Mouse (Mus musculus): ENCODE data around the gene Zic1. TPM values are rescaled to one million over a fixed set of nuclear protein-coding genes. Genes with fewer than 3 reads are reported as not detected.

The Zic1 gene
- polyA plus RNA-seq, 1 experiment from 2014 or later, result not detected

- Histone ChIP-seq H3K9me3 (no peaks in the 10 kb centered on the region), H3K36me3 (no peaks in the 10 kb centered on the region), H3K27me3 (replicated peaks) (peaks cover 72% of the 10 kb centered on the region), H3K27ac (no peak within 1 kb of the TSS), H3K4me1 (replicated peaks) (peaks cover 12% of the 10 kb centered on the region; the same call in 1 of the 2 replicates), H3K4me2 (replicated peaks) (peak within 1 kb of the TSS; percentile 52), H3K4me3 (replicated peaks) (peak within 1 kb of the TSS; percentile 30), H3K9ac (no peak within 1 kb of the TSS)
- ATAC-seq, result peak; percentile 58
- WGBS, result under 1% methylated on average over 45 of the region's 45 CpGs
These were observed 3.6 kb downstream of the Zic1 start, which contains the start of gene Zic4 for GRCm38 (mm10) chr9:91361856-91362601. Gene Zic4, plus strand, starts transcription at chr9:91362413.

GRCm38 (mm10) chr9:91361033-91361855 lies 4.4 kb downstream of the Zic1 start:
- Histone ChIP-seq H3K4me3 (replicated peaks) (no peak overlapping the region), H3K4me2 (replicated peaks) (peak overlapping the region; percentile 52), H3K9me3 (no peaks in the 10 kb centered on the region), H3K36me3 (no peaks in the 10 kb centered on the region), H3K9ac (no peak overlapping the region), H3K4me1 (replicated peaks) (peaks cover 12% of the 10 kb centered on the region; the same call in 1 of the 2 replicates), H3K27me3 (replicated peaks) (peaks cover 71% of the 10 kb centered on the region), H3K27ac (no peak overlapping the region)
- WGBS, result under 1% methylated on average over 35 of the region's 35 CpGs
- ATAC-seq, result no peak

GRCm38 (mm10) chr9:91360151-91361032 lies 5.2 kb downstream of the Zic1 start:
- H3K9me3 ChIP-seq, result no peaks in the 10 kb centered on the region
- H3K9ac ChIP-seq, result no peak overlapping the region
- 5% methylated on average over 21 of the region's 21 CpGs for WGBS
- no peaks in the 10 kb centered on the region for H3K36me3 ChIP-seq
- no peak overlapping the region for H3K27ac ChIP-seq
- no peak for ATAC-seq
- H3K4me2 ChIP-seq (replicated peaks), result no peak overlapping the region
- no peak overlapping the region for H3K4me3 ChIP-seq (replicated peaks)
- peaks cover 73% of the 10 kb centered on the region for H3K27me3 ChIP-seq (replicated peaks)
- peaks cover 12% of the 10 kb centered on the region; the same call in 1 of the 2 replicates for H3K4me1 ChIP-seq (replicated peaks)

GRCm38 (mm10) chr9:91358851-91359687 lies 6.5 kb downstream of the Zic1 start:
- Histone ChIP-seq H3K36me3 (no peaks in the 10 kb centered on the region), H3K9me3 (no peaks in the 10 kb centered on the region), H3K27ac (no peak overlapping the region), H3K9ac (no peak overlapping the region), H3K4me3 (replicated peaks) (no peak overlapping the region), H3K4me1 (replicated peaks) (peaks cover 3% of the 10 kb centered on the region; the same call in 1 of the 2 replicates), H3K27me3 (replicated peaks) (peaks cover 74% of the 10 kb centered on the region), H3K4me2 (replicated peaks) (no peak overlapping the region)
- no peak for ATAC-seq
- 9% methylated on average over 10 of the region's 10 CpGs for WGBS

- 12% methylated on average over 3 of the region's 3 CpGs for WGBS
- no peak overlapping the region for H3K4me2 ChIP-seq (replicated peaks)
- H3K9ac ChIP-seq, result no peak overlapping the region
- no peak overlapping the region for H3K27ac ChIP-seq
- H3K27me3 ChIP-seq (replicated peaks), result peaks cover 77% of the 10 kb centered on the region
- peaks cover 2% of the 10 kb centered on the region; the same call in 1 of the 2 replicates for H3K4me1 ChIP-seq (replicated peaks)
- H3K4me3 ChIP-seq (replicated peaks), result no peak overlapping the region
- H3K9me3 ChIP-seq, result no peaks in the 10 kb centered on the region
- ATAC-seq, result no peak
- no peaks in the 10 kb centered on the region for H3K36me3 ChIP-seq
These were observed 8.3 kb downstream of the Zic1 start for GRCm38 (mm10) chr9:91357321-91357720.

GRCm38 (mm10) chr9:91356353-91356740 lies 9.3 kb downstream of the Zic1 start:
- no peak for ATAC-seq
- H3K9ac ChIP-seq, result no peak overlapping the region
- no peak overlapping the region for H3K4me3 ChIP-seq (replicated peaks)
- H3K4me1 ChIP-seq (replicated peaks), result no peaks in the 10 kb centered on the region
- no peaks in the 10 kb centered on the region for H3K9me3 ChIP-seq
- H3K36me3 ChIP-seq, result no peaks in the 10 kb centered on the region
- H3K27ac ChIP-seq, result no peak overlapping the region
- WGBS, result 12% methylated on average over 4 of the region's 4 CpGs
- H3K27me3 ChIP-seq (replicated peaks), result peaks cover 76% of the 10 kb centered on the region
- no peak overlapping the region for H3K4me2 ChIP-seq (replicated peaks)

GRCm38 (mm10) chr9:91355629-91356352 lies 9.8 kb downstream of the Zic1 start:
- peak; percentile 39; the same call in 1 of the 2 replicates for ATAC-seq
- under 1% methylated on average over 31 of the region's 35 CpGs for WGBS
- no peak overlapping the region for H3K4me3 ChIP-seq (replicated peaks)

GRCm38 (mm10) chr9:91355270-91355589 lies 10.4 kb downstream of the Zic1 start:
- Histone ChIP-seq H3K36me3 (no peaks in the 10 kb centered on the region), H3K4me1 (replicated peaks) (no peaks in the 10 kb centered on the region), H3K27ac (no peak overlapping the region), H3K27me3 (replicated peaks) (peaks cover 79% of the 10 kb centered on the region), H3K4me3 (replicated peaks) (no peak overlapping the region), H3K9ac (no peak overlapping the region), H3K4me2 (replicated peaks) (no peak overlapping the region), H3K9me3 (no peaks in the 10 kb centered on the region)
- 1% methylated on average over 7 of the region's 7 CpGs for WGBS
- no peak for ATAC-seq

More at GRCm38 (mm10) chr9:91355629-91356352, 9.8 kb downstream of the Zic1 start:
- no peak overlapping the region for H3K9ac ChIP-seq
- H3K4me2 ChIP-seq (replicated peaks), result peak overlapping the region; percentile 46
- no peaks in the 10 kb centered on the region for H3K4me1 ChIP-seq (replicated peaks)
- H3K36me3 ChIP-seq, result no peaks in the 10 kb centered on the region
- H3K9me3 ChIP-seq, result no peaks in the 10 kb centered on the region
- H3K27ac ChIP-seq, result no peak overlapping the region
- peaks cover 77% of the 10 kb centered on the region for H3K27me3 ChIP-seq (replicated peaks)

GRCm38 (mm10) chr9:91354434-91355269 lies 11.0 kb downstream of the Zic1 start:
- Histone ChIP-seq H3K27me3 (replicated peaks) (peaks cover 77% of the 10 kb centered on the region), H3K27ac (no peak overlapping the region), H3K4me3 (replicated peaks) (no peak overlapping the region), H3K36me3 (no peaks in the 10 kb centered on the region), H3K4me2 (replicated peaks) (no peak overlapping the region), H3K4me1 (replicated peaks) (no peaks in the 10 kb centered on the region), H3K9me3 (no peaks in the 10 kb centered on the region), H3K9ac (no peak overlapping the region)
- no peak for ATAC-seq
- WGBS, result 5% methylated on average over 22 of the region's 22 CpGs
